Mouse (Mus musculus) urinary bladder, adult 18-20 months (tissue): ENCODE measurements around the gene Mcf2l.

Source experiments
- DNase-seq, 2 experiments: peaks; one replicate each; pipeline ENCODE4 v3.0.0; 2022; ENCODE audit warnings: low spot score in 2 of 2, mixed read lengths in 2 of 2

Mcf2l gene

GRCm38 (mm10) chr8:12994468-12994867 lies 120.9 kb downstream of the Mcf2l start:
- DNase-seq: no peak

- DNase-seq: no peak
Measured at GRCm38 (mm10) chr8:12995481-12995880, 121.9 kb downstream of the Mcf2l start.

- DNase-seq: no peak
Measured at GRCm38 (mm10) chr8:12996831-12997275, 123.2 kb downstream of the Mcf2l start.

GRCm38 (mm10) chr8:12998331-12998730 lies 124.7 kb downstream of the Mcf2l start:
- DNase-seq: no peak

DNA sequence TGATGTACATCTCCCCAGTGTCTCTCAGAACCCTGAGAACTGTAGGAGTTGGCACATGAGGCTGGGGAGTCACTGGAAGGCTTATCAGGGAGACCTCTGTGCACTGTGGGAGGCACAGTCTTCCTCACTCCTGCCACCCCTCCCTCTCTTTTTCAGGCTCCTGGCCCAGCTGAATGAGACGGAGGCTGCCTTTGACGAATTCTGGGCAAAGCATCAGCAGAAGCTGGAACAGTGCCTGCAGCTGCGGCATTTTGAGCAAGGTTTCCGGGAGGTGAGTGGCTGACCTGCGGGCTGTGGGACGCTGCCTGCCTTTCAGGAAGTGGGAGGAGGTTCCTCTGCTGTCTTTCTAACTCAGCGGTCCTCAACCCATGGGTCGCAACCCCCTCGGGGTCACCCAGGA lies 126.2 kb downstream of the Mcf2l start:
- DNase-seq: no peak

DNA sequence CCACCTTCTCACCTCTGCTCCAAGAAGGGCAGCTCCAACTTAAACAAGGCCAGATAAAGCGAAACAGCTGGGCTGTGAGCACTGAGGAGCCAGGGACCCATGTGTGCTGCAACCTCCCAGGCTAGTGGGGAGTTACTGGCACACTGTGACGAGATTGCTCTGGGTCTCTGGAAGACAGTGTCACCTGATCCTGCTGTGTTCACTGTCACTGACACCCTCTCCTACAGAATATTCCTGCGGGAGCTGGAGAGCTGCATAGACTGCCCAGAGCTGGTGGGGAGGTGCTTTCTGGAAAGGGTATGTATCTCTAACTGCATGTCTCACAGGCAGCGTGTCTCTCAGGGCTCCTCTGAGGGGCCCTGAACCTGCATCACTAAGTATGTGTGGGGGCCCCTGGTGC lies 133.9 kb downstream of the Mcf2l start:
- no peak for DNase-seq

DNA sequence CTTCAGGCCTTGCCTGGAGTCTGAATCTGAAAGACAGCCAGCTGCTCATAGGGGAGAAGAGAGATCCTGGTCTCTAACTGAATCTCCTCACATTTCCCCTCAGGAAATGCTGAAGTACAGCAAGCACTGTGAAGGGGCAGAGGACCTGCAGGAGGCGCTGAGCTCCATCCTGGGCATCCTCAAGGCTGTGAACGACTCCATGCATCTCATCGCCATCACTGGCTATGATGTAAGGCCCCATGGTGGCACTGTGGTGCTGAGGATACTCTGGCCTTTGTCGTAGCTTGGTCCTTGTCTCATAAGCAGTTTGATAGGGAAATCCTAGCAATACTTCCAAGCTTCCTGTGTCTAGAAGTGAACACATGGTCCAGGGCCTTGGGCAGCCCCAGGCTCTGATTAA lies 136.7 kb downstream of the Mcf2l start:
- no peak for DNase-seq

DNA sequence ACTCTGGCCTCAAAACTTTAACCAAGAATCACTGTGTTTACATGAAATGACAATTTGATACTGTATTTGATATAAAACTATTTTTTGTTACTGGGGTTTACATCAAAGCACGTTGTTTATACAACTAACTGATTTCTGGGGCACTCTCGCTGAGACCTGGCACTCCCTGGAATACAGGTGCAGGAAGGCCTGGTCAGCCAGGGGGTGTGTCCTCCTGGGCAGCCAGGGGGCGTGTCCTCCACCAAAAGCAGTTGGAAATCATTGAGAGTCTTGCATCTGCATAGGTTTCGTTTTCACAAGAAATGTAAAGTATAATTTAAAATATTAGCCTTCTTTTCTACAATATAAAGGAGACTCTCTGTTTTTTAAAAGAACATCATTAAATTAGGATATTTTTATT lies 146.0 kb downstream of the Mcf2l start:
- DNase-seq: no peak

DNA sequence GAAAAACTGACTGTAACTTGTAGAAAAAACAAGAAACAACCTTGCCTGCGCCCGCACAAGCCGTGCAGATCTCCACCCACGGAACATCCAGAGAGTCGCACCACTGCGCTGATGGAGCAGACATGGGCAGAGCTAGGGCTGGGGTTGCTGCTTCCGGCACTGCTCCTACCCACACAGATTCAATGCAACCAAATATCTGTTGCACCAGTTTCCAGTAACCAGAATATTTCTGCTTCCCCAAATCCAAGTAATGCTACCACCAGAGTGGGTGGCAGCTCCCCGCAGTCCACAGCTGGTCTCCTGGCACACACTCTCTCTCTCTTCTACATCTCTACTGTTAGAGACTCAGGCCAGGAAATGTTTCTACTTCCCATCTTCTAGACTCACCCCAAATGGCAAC lies 148.2 kb downstream of the Mcf2l start:
- DNase-seq: no peak

DNA sequence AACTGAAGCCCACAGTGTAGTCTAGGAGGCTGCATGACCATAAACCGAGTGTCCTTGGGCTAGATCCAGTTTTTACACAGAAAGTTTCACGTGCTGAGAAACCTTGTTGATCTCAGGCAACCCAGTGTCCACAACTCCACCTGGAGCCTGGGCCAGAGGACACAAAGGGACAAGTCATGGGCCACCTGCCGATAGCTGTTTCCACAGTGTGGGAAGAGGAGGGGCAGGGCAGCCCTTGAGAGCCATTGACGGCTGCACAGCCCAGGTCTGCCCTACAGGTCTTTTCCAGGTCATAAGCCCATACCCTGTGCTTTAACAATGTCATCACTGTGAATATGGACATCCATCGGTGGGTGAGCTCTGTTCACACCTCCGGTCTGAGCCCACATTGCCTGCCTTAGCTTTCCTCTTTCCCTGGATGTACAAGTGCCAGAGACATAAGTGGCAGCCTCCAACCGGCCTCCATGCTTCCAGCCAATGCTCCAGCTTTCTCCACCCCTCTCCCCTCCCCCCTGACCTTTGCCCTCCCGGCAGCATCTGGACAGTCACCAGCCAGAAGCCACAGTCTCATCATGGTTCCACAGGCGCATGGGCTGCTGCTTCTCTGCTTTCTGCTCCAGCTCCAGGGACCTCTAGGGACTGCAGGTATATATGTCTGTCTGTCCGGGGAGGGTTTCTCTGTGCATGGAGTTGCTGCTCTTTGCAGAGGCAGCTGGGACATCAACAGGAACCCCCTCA lies 152.1 kb downstream of the Mcf2l start, which contains the start of gene F7:
F7 (plus strand) TSS at position 548 of the 738 bp plus-strand sequence.
- no peak for DNase-seq

- DNase-seq: no peak
Measured at GRCm38 (mm10) chr8:13027615-13028014, 154.0 kb downstream of the Mcf2l start.

- DNase-seq: no peak
Measured at GRCm38 (mm10) chr8:13028482-13028881, 154.9 kb downstream of the Mcf2l start.

- no peak for DNase-seq
Measured at GRCm38 (mm10) chr8:13036346-13036812, 162.8 kb downstream of the Mcf2l start.

GRCm38 (mm10) chr8:13037015-13037414 lies 163.4 kb downstream of the Mcf2l start, which contains the start of gene F10:
Gene F10 (plus strand): TSS chr8:13037308.
- DNase-seq: no peak

DNA sequence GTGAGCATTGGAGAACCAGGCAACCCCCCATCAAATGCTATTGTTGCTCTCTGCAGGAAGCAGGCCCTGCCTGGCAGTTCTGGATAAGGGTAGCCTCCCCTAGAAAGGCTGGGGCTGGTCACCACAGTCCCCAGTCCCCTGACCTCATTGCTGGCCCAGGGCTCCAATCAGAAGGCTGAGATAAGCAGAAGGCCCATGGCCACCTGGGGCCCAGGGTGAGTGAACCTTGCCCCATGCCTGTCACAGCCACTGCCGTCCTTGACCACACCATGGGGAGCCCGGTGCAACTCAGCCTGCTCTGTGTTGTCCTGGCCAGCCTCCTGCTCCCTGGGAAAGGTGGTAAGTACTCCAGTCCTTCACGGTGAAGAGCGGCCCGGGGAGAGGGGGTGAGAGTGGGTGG lies 164.0 kb downstream of the Mcf2l start:
- no peak for DNase-seq

GRCm38 (mm10) chr8:13039054-13039453 lies 165.4 kb downstream of the Mcf2l start:
- DNase-seq: no peak

GRCm38 (mm10) chr8:13041459-13041858 lies 167.9 kb downstream of the Mcf2l start:
- no peak for DNase-seq

DNA sequence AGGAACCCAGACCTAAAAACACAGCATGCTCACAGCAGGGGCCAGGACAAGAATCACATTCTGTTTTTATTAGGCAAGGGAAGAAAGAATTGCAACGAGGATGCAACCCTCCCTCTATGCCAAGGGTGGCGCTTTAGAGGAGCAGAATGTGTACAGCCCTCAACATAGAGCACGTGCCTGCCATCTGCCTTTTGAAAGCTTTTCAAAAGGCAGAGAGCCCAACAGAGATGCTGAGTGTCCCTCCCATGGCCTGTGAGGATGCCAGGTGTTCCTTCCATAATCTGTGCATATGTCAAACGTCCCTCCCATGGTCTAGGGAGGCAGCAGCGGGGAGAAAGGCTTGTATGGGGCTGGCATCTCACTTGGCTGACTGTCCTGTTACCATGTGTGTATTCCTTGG lies 174.0 kb downstream of the Mcf2l start:
- DNase-seq: no peak

DNA sequence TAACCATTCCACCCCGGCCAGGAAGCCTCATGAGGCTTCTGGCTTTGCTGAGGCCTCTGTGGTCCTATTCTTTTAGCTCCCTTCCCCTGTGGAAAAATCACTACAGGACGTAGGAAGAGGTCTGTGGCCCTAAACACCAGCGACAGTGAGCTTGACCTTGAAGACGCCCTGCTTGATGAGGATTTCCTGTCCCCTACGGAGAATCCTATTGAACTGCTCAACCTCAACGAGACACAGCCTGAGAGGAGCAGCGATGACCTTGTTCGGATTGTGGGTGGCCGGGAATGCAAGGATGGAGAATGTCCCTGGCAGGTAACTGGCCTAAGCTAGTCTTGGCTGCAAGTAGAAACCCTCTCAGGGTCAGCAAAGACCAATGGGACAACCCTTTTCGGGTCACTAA lies 176.9 kb downstream of the Mcf2l start:
- no peak for DNase-seq

GRCm38 (mm10) chr8:13057351-13057750 lies 183.7 kb downstream of the Mcf2l start:
- no peak for DNase-seq

- no peak for DNase-seq
Measured at GRCm38 (mm10) chr8:13060441-13061150, 187.0 kb downstream of the Mcf2l start, which contains the start of gene Proz. Gene Proz (plus strand): TSS chr8:13060914.

- no peak for DNase-seq
Measured at GRCm38 (mm10) chr8:13063112-13063511, 189.5 kb downstream of the Mcf2l start.
